13 mouse cellular contexts compared by ENCODE assay signal in genomic region chr2:102406324-102407304, GRCm38 (mm10). TPM values are rescaled to one million over a fixed set of nuclear protein-coding genes. Genes with fewer than 3 reads are reported as not detected.
DNase-seq lines count a peak whose midpoint lies in the region; ATAC-seq and TF ChIP-seq lines count a peak whose summit lies in the region.
"Had no signal": no experiment of that assay in that cellular context is flagged by ENCODE, and none has a peak within 500 bp of the region (broad histone marks: within the 10 kb centered on the region; RNA-seq: fewer than 3 reads in every experiment).

No protein-coding gene starts in this region.

- 57% methylated on average over 4 of the region's 4 CpGs for WGBS in heart, embryonic 14.5 days
- 70% methylated on average over 4 of the region's 4 CpGs for WGBS in liver, adult 2 months
- 69% methylated on average over 4 of the region's 4 CpGs for WGBS in liver, embryonic 12.5 days (ENCODE audit: insufficient replicate concordance)
- WGBS in intestine, embryonic 14.5 days = 57% methylated on average over 4 of the region's 4 CpGs
- WGBS in midbrain, postnatal 0 days = 71% methylated on average over 4 of the region's 4 CpGs
- WGBS in liver, embryonic 11.5 days = 72% methylated on average over 4 of the region's 4 CpGs

- no peak overlapping the region for H3K27ac ChIP-seq in heart, embryonic 14.5 days (replicated peaks in 1 of 2; ENCODE audit: control insufficient read depth in 1 of 2, insufficient read depth in 1 of 2, low read depth in 2 of 2, low read length in 2 of 2)
- no peak overlapping the region for H3K27ac ChIP-seq in liver, adult 2 months (replicated peaks; ENCODE audit: insufficient read depth, low read depth, low read length)
- no peak overlapping the region for H3K27ac ChIP-seq in liver, embryonic 12.5 days
- no peak overlapping the region; the same call in 1 of the 2 replicates for H3K27ac ChIP-seq in intestine, embryonic 14.5 days (ENCODE audit: low read depth)
- H3K27ac ChIP-seq in midbrain, postnatal 0 days (ENCODE audit: low read depth, low read length) = no peak overlapping the region
- H3K27ac ChIP-seq in liver, embryonic 11.5 days (ENCODE audit: low read depth, low read length) = no peak overlapping the region
- H3K27ac ChIP-seq: liver, embryonic 13.5 days had no signal

- no peaks in the 10 kb centered on the region for H3K9me3 ChIP-seq in heart, embryonic 14.5 days (ENCODE audit: control insufficient read depth, low read length)
- no peaks in the 10 kb centered on the region for H3K9me3 ChIP-seq in liver, embryonic 12.5 days (replicated peaks)
- no peaks in the 10 kb centered on the region for H3K9me3 ChIP-seq in intestine, embryonic 14.5 days (ENCODE audit: control insufficient read depth, low read length)
- H3K9me3 ChIP-seq in midbrain, postnatal 0 days (ENCODE audit: low read length) = no peaks in the 10 kb centered on the region
- no peaks in the 10 kb centered on the region for H3K9me3 ChIP-seq in liver, embryonic 11.5 days (ENCODE audit: control insufficient read depth, low read length)
- H3K9me3 ChIP-seq: liver, embryonic 13.5 days had no signal

- no peaks in the 10 kb centered on the region for H3K79me2 ChIP-seq in liver, adult 2 months (ENCODE audit: control insufficient read depth, insufficient read depth, low read length)

- no peaks in the 10 kb centered on the region for H3K36me3 ChIP-seq in heart, embryonic 14.5 days (ENCODE audit: control insufficient read depth, insufficient read depth, low read length)
- no peaks in the 10 kb centered on the region for H3K36me3 ChIP-seq in liver, adult 2 months (ENCODE audit: control insufficient read depth, insufficient read depth, low read length)
- H3K36me3 ChIP-seq in liver, embryonic 12.5 days = no peaks in the 10 kb centered on the region
- no peaks in the 10 kb centered on the region for H3K36me3 ChIP-seq in intestine, embryonic 14.5 days (ENCODE audit: control insufficient read depth, insufficient read depth, low read length)
- H3K36me3 ChIP-seq in midbrain, postnatal 0 days (ENCODE audit: insufficient read depth, low read length) = no peaks in the 10 kb centered on the region
- H3K36me3 ChIP-seq in liver, embryonic 11.5 days (ENCODE audit: control insufficient read depth, insufficient read depth, low read length) = no peaks in the 10 kb centered on the region
- H3K36me3 ChIP-seq: liver, embryonic 13.5 days had no signal

- TF ChIP-seq POLR2A in liver, adult 2 months (IDR thresholded peaks at IDR 0.05; ENCODE audit: extremely low read depth, insufficient read depth, low read length) = no peak

- TF ChIP-seq CTCF in liver, adult 2 months (IDR thresholded peaks at IDR 0.05; ENCODE audit: low read depth, low read length) = no peak
- TF ChIP-seq CTCF in midbrain, postnatal 0 days (IDR thresholded peaks at IDR 0.05) = no peak

- 0 out of 4 replicates have a peak overlapping the region, but pooled peaks of 1 of the 2 experiments have one; percentile 0 for H3K4me3 ChIP-seq in heart, embryonic 14.5 days (ENCODE audit: control insufficient read depth in 1 of 2, insufficient read depth in 1 of 2, low read depth in 1 of 2, low read length in 2 of 2)
- H3K4me3 ChIP-seq in liver, adult 2 months (ENCODE audit: insufficient read depth, low read depth, low read length) = no peak overlapping the region
- no peak overlapping the region for H3K4me3 ChIP-seq in liver, embryonic 12.5 days
- H3K4me3 ChIP-seq in intestine, embryonic 14.5 days (ENCODE audit: low read depth, low read length) = no peak overlapping the region
- H3K4me3 ChIP-seq in midbrain, postnatal 0 days (ENCODE audit: low read depth, low read length) = no peak overlapping the region
- no peak overlapping the region for H3K4me3 ChIP-seq in liver, embryonic 11.5 days (ENCODE audit: low read depth, low read length)
- H3K4me3 ChIP-seq: liver, embryonic 13.5 days had no signal

- no peak for DNase-seq in heart, adult 8-10 months (ENCODE audit: low spot score)
- peak; percentile 66 for DNase-seq in liver, adult 2 months (ENCODE audit: extremely low read depth, low read depth, low spot score)
- no peak for DNase-seq in intestine, embryonic 14.5 days (ENCODE audit: low spot score)
- DNase-seq in midbrain, postnatal 0 days (ENCODE audit: low spot score) = peak; percentile 81
- DNase-seq in liver, embryonic 11.5 days (ENCODE audit: low spot score) = no peak
- no peak for DNase-seq in cerebellum, adult 8-10 months
- DNase-seq: cerebellum, adult 9-10 months; liver, embryonic 13.5 days; right cerebral cortex, postnatal 25 days; thymus, postnatal 36 days had no signal

- H3K4me2 ChIP-seq in heart, embryonic 14.5 days (ENCODE audit: low read length) = peak overlapping the region; percentile 38
- H3K4me2 ChIP-seq in liver, embryonic 12.5 days = no peak overlapping the region
- H3K4me2 ChIP-seq in intestine, embryonic 14.5 days (ENCODE audit: low read length) = peak overlapping the region; percentile 40
- peak overlapping the region; percentile 7; the same call in 1 of the 2 replicates for H3K4me2 ChIP-seq in midbrain, postnatal 0 days (ENCODE audit: low read depth, low read length, poor library complexity, severe bottlenecking)
- no peak overlapping the region for H3K4me2 ChIP-seq in liver, embryonic 11.5 days
- H3K4me2 ChIP-seq: liver, embryonic 13.5 days had no signal

- H3K9ac ChIP-seq in heart, embryonic 14.5 days (ENCODE audit: low read length) = no peak overlapping the region
- no peak overlapping the region for H3K9ac ChIP-seq in liver, adult 2 months (ENCODE audit: low read depth, low read length)
- H3K9ac ChIP-seq in liver, embryonic 12.5 days = no peak overlapping the region
- no peak overlapping the region for H3K9ac ChIP-seq in intestine, embryonic 14.5 days (ENCODE audit: low read length)
- no peak overlapping the region for H3K9ac ChIP-seq in midbrain, postnatal 0 days (replicated peaks; ENCODE audit: low read length, poor library complexity, severe bottlenecking)
- no peak overlapping the region for H3K9ac ChIP-seq in liver, embryonic 11.5 days (ENCODE audit: low read depth, low read length)
- H3K9ac ChIP-seq: liver, embryonic 13.5 days had no signal

- H3K27me3 ChIP-seq in heart, embryonic 14.5 days (ENCODE audit: control insufficient read depth, insufficient read depth, low read length) = no peaks in the 10 kb centered on the region
- H3K27me3 ChIP-seq in liver, adult 2 months (ENCODE audit: control insufficient read depth, insufficient read depth, low read length) = no peaks in the 10 kb centered on the region
- H3K27me3 ChIP-seq in liver, embryonic 12.5 days (replicated peaks) = no peaks in the 10 kb centered on the region
- H3K27me3 ChIP-seq in intestine, embryonic 14.5 days (replicated peaks; ENCODE audit: control insufficient read depth, insufficient read depth, low read length) = no peaks in the 10 kb centered on the region
- H3K27me3 ChIP-seq in midbrain, postnatal 0 days (ENCODE audit: insufficient read depth, low read length) = no peaks in the 10 kb centered on the region
- H3K27me3 ChIP-seq in liver, embryonic 11.5 days (replicated peaks; ENCODE audit: control insufficient read depth, insufficient read depth, low read length) = no peaks in the 10 kb centered on the region
- H3K27me3 ChIP-seq: CH12.LX; liver, embryonic 13.5 days had no signal

- no peak for ATAC-seq in heart, embryonic 14.5 days (ENCODE audit: insufficient number of reproducible peaks, insufficient read depth, low FRiP score, low read depth)
- ATAC-seq in liver, embryonic 12.5 days = no peak
- peak; percentile 25; the same call in 1 of the 2 replicates for ATAC-seq in intestine, embryonic 14.5 days (replicated peaks; ENCODE audit: low FRiP score, low TSS enrichment, low read depth)
- no peak for ATAC-seq in midbrain, postnatal 0 days (ENCODE audit: low FRiP score)
- ATAC-seq in liver, embryonic 11.5 days (replicated peaks; ENCODE audit: low FRiP score) = no peak

- peaks cover 4 to 24% of the 10 kb centered on the region in 2 experiments for H3K4me1 ChIP-seq in heart, embryonic 14.5 days (ENCODE audit: control insufficient read depth in 2 of 2, insufficient read depth in 2 of 2, low read length in 2 of 2)
- H3K4me1 ChIP-seq in liver, adult 2 months (ENCODE audit: control insufficient read depth, insufficient read depth, low read length) = no peaks in the 10 kb centered on the region; the same call in 1 of the 2 replicates
- H3K4me1 ChIP-seq in liver, embryonic 12.5 days = peaks cover under 1% of the 10 kb centered on the region; the same call in 1 of the 2 replicates
- H3K4me1 ChIP-seq in intestine, embryonic 14.5 days (replicated peaks; ENCODE audit: control insufficient read depth, insufficient read depth, low read length) = peaks cover 26% of the 10 kb centered on the region
- 0 out of 2 replicates have a peak, but pooled peaks cover 2% of the 10 kb centered on the region for H3K4me1 ChIP-seq in midbrain, postnatal 0 days (ENCODE audit: insufficient read depth, low read length)
- H3K4me1 ChIP-seq in liver, embryonic 11.5 days (replicated peaks; ENCODE audit: control insufficient read depth, insufficient read depth, low read length) = peaks cover 4% of the 10 kb centered on the region

RNA-seq across cellular contexts. Expression of gene Trim44, which starts 1.0 kb away (rescaled TPM):
- 33.0 and 35.0 TPM in 2 replicates for polyA plus RNA-seq in heart, embryonic 14.5 days (2014; fragmentation: Nextera tagmentation; extraction: Ambion mirVana)
- total RNA-seq in heart, adult 8-10 months (2022) = 10 to 100 TPM; 25.6 to 29.4 (median 27.3) TPM
- 13.3 and 14.8 TPM in 2 replicates for total RNA-seq in liver, adult 2 months (2014; rRNA removed)
- polyA plus RNA-seq in liver, adult 2 months (2012; rRNA removed) = 10.8 and 11.5 TPM in 2 replicates
- polyA plus RNA-seq in liver, embryonic 12.5 days (2016; fragmentation: Nextera tagmentation; extraction: Ambion mirVana) = 21.2 and 21.3 TPM in 2 replicates
- polyA plus RNA-seq in intestine, embryonic 14.5 days (2014; fragmentation: Nextera tagmentation; extraction: Ambion mirVana) = 30.8 and 33.5 TPM in 2 replicates
- 114 and 132 TPM in 2 replicates for total RNA-seq in midbrain, postnatal 0 days (2014; rRNA removed)
- polyA plus RNA-seq in midbrain, postnatal 0 days (2015; fragmentation: Nextera tagmentation; extraction: Ambion mirVana) = 42.2 and 50.6 TPM in 2 replicates
- polyA plus RNA-seq in liver, embryonic 11.5 days (2014; fragmentation: Nextera tagmentation; extraction: Ambion mirVana) = 21.8 and 23.1 TPM in 2 replicates

RNA-seq across cellular contexts. Expression of gene Fjx1, which starts 45.7 kb away (rescaled TPM):
- polyA plus RNA-seq in heart, embryonic 14.5 days (2014; fragmentation: Nextera tagmentation; extraction: Ambion mirVana) = 1.8 and 2.3 TPM in 2 replicates
- total RNA-seq in heart, adult 8-10 months (2022) = under 1 TPM; 0.25 to 0.63 (median 0.51) TPM
- total RNA-seq in liver, adult 2 months (2014; rRNA removed) = not detected in 2 replicates
- 0.04 TPM in 1 of 2 replicates, not detected in the other for polyA plus RNA-seq in liver, adult 2 months (2012; rRNA removed)
- polyA plus RNA-seq in liver, embryonic 12.5 days (2016; fragmentation: Nextera tagmentation; extraction: Ambion mirVana) = 2.6 and 2.9 TPM in 2 replicates
- polyA plus RNA-seq in intestine, embryonic 14.5 days (2014; fragmentation: Nextera tagmentation; extraction: Ambion mirVana) = 7.9 and 8.9 TPM in 2 replicates
- total RNA-seq in midbrain, postnatal 0 days (2014; rRNA removed) = 78.9 and 91.8 TPM in 2 replicates
- 27.1 and 28.5 TPM in 2 replicates for polyA plus RNA-seq in midbrain, postnatal 0 days (2015; fragmentation: Nextera tagmentation; extraction: Ambion mirVana)
- 4.2 and 4.3 TPM in 2 replicates for polyA plus RNA-seq in liver, embryonic 11.5 days (2014; fragmentation: Nextera tagmentation; extraction: Ambion mirVana)

Comparison
In these comparisons a context has a peak if more than half of its experiments do, and no peak if none do; other contexts are left out.
1. DNase-seq: peak in liver, adult 2 months (single experiment) and midbrain, postnatal 0 days (single experiment); none in heart, adult 8-10 months (single experiment), intestine, embryonic 14.5 days (single experiment), liver, embryonic 11.5 days (single experiment) and cerebellum, adult 8-10 months (single experiment).
2. H3K4me2 ChIP-seq: peak in heart, embryonic 14.5 days (single experiment), intestine, embryonic 14.5 days (single experiment) and midbrain, postnatal 0 days (single experiment); none in liver, embryonic 12.5 days (single experiment) and liver, embryonic 11.5 days (single experiment).